Mouse (Mus musculus) adrenal gland, adult (tissue): Measurements from ENCODE around the gene Arid3a.

Experiments used
- DNase-seq, 2 experiments: peaks; one replicate each; pipeline ENCODE4 v3.0.0; 2022 to 2023; ENCODE audit warnings: low spot score in 1 of 2; ENCODE audit not compliant: inconsistent age in 2 of 2

Gene Arid3a

GRCm38 (mm10) chr10:79925785-79926490 lies 905 bp upstream of the Arid3a start:
- DNase-seq = no peak

DNA sequence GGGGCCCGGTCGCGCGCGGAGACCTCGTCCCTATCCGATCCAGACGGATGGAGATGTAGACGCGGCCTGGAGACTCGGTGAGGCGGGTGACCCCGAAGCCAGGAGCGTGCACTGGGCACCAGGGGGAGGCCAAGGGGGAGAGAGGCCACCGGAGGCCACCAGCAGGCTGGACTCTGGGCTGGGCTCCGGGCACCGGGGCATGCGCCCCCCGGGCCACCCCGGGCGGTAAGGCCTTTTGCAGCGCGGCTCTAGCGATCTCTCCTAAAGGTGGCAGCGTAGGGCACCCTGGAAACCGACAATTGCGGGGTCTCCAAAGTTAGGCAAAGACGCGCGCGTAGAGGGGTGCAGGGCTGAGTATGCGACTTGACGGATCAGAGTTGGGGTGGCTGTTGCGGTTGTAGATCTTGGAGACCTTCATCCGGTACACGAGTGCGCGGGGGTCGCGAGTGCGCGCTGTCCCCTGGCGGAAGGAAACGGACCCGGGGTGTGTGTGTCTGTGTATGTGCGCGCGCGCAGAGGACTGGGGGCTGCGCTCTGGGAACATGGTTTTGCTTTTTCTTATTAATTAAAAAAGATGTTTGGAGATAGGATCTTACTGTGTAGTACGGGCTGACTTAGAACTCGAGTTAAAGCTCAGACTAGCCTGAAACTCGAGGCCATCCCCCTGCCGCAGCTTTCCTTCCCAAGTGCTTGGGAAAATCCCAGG lies 634 bp downstream of the Arid3a start:
- DNase-seq = peak in 1 of 2 experiments; percentile 89

DNA sequence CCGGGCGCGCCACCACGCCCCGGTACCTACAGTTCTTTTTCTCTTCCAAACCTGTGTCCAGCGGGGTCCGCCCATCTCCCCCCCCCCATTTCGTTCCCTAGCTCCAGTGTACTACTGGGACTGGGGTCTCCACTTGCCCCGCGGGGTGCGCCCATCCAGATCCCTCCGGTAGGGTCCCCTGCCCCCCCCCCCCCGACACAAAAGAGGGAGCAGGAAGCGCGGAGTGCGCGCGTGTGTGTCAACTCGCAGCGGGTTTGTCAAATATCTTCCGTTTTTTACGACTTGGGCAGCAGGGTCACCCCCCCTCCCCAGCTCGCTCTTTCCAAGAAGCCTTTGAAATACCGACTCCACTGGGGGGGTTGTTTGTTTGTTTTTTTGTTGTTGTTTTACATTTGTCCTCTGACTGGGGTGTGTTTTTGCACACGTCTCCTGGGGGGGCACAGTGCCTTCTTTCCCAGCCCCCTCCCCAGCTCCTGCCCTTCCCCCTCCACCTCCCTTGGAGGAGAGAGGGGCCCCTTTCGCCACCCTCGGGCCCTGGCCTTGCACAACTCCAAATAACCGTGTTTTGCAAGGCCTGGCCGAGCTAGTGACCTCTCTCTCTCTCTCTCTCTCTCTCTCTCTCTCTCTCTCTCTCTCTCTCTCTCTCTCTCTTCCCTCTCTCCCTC lies 1.3 kb downstream of the Arid3a start:
- DNase-seq = peak in 1 of 2 experiments; percentile 90

DNA sequence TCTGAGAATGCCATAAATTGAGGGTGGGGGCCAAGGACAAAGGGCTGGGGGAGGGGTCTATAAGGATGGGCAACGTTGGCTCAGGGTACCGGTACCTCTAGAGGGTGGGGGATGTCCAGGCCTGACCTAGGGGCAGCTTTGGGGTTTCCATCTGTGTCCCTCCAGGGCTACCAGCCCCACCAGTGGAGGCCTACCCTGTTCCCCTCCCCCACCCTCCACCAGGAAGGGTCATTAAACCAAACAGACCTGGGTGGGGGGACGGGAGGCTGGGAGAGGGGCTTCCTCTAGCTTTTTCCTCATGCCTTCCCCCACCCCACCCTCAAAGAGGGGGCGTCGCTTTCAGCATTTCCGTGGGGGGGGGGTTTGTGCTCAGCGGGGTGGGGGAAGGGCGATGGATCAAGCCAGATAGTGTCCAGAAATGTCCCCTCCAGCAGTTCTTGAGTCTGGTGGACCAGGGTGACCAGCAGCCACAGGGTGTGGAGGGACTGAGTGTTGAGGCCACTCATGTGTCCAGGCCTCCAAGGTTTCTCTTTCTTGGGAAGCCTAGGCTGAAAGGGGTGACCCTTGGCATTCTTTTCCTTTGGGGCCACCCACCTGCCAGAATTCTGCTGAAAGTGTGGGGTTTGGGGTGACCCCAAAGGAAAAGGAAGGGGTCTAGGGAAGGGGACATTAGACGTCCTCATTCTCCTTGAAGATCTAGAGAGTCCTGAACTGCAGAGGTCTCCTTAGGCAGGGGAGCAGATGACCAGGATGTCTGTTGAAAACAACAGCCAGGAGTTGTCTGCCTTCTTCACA lies 2.3 kb downstream of the Arid3a start:
- DNase-seq = peak in 1 of 2 experiments; percentile 56

GRCm38 (mm10) chr10:79929967-79930825 lies 3.4 kb downstream of the Arid3a start:
- DNase-seq = no peak

- DNase-seq = no peak
Observed at GRCm38 (mm10) chr10:79930826-79931186, 4.0 kb downstream of the Arid3a start.

DNA sequence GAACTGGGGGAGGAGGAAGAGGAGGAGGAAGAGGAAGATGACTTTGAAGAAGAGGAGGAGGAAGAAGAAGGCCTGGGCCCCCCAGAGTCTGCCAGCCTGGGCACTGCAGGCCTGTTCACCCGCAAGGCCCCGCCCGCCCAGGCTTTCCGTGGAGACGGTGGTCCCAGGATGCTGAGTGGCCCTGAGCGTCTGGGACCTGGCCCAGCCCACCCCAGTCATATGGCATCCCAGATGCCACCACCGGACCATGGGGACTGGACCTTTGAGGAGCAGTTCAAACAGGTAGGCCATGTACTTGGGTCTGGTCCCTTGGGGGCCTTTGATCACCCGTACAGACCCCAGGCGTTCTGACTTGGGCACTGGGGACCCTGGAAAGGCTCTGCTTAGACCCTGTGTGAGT lies 5.0 kb downstream of the Arid3a start:
- DNase-seq = no peak

- peak in 1 of 2 experiments; percentile 59 for DNase-seq
Observed at GRCm38 (mm10) chr10:79932736-79933135, 5.9 kb downstream of the Arid3a start.

DNA sequence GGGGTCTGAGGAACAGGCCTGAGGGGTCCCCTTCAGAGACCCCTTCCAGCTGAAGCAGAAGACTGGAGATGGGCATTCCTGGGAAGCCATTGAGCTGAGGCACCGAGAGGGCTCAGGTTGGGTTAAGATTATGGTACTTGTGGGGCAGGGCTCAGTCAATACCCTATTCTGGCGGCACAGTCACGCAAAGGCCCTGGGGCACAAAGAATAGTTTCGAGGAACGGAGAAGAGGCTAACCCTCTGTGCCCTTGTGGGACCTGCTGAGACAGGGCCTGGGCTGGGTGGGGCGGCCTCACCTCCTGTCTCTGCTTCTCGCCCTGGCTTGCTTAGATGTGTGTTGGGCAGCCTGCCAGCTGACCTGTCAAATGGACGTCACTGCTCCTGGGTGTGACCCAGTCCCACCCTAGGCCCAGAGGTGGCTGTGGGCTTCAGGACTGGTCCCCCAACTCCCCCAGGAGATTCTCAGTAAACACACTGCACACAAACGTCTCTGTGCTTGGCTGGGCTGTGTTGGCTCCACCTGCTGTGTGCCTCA lies 6.4 kb downstream of the Arid3a start:
- DNase-seq = no peak

DNA sequence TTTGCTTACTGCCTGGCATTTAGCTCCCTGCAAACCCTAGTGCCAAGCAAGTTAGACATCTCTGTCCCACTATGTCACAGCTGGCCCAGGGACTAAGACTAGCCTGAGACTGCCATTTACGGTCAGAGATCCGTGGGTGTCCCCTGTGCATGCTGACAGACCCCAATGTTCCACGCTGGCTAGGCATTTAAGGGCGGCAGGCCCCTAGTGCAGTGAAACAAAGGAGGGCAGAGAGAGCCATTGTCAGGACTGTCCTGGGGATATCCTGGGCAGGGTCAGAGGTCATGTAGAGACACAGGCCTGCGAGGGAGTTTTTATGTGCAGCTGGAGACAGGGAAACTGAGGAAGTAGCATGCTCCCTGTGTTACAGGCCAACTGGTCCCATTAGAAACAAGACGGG lies 7.0 kb downstream of the Arid3a start:
- DNase-seq = no peak

DNA sequence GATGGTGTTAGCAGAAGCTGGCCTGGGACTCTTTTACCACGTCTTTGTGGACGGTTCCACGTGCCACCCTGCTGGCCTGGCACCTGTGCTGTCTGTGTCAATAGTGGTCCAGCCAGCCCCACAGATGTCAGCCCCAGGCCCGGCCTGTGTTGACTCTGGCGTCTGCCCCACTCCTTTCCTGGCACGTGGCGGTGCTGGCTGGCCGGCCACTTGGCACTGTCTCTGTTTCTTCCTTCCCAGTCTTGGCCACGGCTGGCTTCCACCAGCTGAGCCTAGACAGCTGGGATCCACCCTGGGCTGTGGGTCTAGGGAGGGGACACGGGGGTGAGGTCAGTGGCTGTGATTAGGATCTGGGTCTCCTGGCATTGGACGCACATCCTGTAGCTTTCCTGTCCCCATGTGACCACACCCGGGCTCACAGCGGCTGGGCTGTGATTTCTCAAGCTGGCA lies 7.5 kb downstream of the Arid3a start:
- peak; percentile 77 to 89 for DNase-seq

DNA sequence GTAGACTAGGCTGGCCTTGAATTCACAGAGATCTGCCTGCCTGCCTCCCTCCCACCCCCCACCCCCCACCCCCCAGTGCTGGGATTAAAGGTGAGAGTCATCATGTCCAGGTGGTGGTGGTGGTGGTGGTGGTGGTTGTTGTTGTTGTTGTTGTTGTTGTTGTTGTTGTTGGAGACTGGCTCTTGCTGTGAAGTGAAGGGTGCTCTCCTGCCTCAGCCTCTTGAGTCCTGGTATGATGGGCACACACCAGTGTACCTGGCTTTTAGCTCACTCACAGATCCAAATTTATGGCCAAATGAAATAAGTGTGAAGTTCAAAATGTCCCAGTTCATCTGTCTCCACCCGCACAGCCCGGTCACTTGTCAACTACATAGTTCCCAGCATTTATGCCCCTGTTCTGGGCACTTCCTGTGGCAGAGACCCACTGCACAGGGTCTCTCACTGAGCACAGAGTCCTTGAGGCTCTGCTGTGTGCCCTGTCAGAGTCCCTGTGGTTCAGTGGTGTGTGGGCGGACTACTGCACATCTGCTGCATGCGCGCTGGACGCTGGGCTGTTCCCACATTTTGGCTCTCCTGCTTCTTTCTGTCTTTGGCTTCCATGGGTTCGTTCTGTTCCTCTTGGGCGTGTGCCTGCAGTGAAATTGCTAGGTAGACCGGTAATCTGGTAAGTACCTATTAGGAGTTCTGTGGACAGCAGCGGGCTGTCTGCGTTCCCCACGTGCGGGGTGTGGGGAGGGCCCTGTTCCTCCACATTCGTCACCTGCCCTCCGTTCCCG lies 8.1 kb downstream of the Arid3a start:
- no peak for DNase-seq

GRCm38 (mm10) chr10:79936284-79936910 lies 9.6 kb downstream of the Arid3a start:
- DNase-seq = peak in 1 of 2 experiments; percentile 66

- DNase-seq = peak; percentile 91 to 97
Observed at GRCm38 (mm10) chr10:79936911-79937441, 10.1 kb downstream of the Arid3a start.

- peak in 1 of 2 experiments; percentile 36 for DNase-seq
Observed at GRCm38 (mm10) chr10:79937775-79938526, 11.1 kb downstream of the Arid3a start.

DNA sequence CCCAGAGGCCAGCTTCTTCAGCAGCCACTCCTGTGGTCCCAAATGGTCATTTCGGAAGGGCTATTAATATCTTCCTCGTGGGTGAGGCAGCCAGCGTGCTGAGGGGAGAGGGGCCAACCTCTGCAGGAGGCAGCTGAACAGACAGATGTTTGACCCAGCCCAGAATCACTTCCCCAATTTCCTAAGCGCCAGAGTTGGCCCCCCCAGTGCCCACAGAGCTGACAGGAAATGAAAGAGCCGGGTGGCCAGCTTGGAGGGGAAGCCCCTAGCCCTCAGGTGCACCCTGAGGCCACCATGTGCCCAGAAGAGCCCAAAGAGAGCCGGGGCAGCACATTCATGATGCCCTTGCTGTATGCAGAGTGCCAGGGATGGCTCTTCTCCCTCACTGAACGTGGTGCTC lies 13.9 kb downstream of the Arid3a start:
- peak in 1 of 2 experiments; percentile 40 for DNase-seq

DNA sequence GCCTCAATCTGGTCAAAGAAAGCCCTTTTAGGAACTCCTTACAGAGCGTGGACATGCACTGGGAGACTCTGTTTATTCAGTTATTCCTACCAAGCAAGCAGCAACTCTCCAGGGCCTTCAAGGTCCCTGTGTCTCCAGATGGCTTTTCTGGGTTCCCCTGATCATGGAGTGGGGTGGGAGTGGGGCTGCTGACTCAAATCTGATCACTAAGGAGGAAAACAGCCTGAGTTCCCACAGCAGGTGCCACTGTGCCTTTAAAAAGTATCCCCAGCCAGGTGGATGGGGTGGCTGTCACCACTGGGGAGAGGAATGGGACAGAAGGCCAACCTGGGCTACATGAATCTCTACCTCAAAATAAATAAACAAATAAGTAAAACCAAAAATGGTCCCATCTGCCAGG lies 16.1 kb downstream of the Arid3a start:
- DNase-seq = no peak

GRCm38 (mm10) chr10:79943471-79943901 lies 16.6 kb downstream of the Arid3a start:
- DNase-seq = no peak
